Mouse (Mus musculus): ENCODE results near the gene Ctf1.

DNA sequence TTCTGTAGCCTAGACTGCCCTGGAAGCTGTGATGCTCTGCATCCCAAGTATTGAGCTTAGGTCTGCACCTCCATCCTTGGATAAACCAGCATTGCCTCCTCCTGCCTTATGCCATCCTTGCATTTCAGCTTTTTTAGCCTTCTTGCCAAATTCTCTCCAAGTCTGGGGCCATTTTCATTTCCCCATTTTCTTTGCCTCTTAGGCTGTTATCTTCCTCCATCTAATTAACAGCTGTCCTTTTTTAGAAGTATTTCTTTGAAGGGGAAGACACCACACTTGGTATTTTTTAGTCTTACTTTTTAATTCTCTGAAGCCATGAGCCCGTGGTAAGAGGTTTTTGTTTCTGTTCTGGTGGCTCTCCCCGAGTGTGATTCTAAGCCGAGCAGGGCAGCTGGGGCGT, 51.1 kb downstream of the Ctf1 start:
- TF ChIP-seq POLR2A (IDR thresholded peaks at IDR 0.05; ENCODE audit: low read depth, low read length) (no peak), CTCF (IDR thresholded peaks at IDR 0.05; ENCODE audit: extremely low read depth, insufficient read length, insufficient replicate concordance, low read depth, low read length) (no peak)

Measured in small intestine, adult 2 months (tissue).